Mouse (Mus musculus) midbrain, embryonic 14.5 days (tissue): ENCODE data around the gene Gypa. TPM values are rescaled to one million over a fixed set of nuclear protein-coding genes. Genes with fewer than 3 reads are reported as not detected.

Experiments
- ATAC-seq: fragments of 200-750 bp; cut with Nextera tagmentation; 2 replicates; pipeline ENCODE4 v1.8.0; 2017; ENCODE audit warnings: moderate number of reproducible peaks, moderate library complexity; ENCODE audit not compliant: low FRiP score, low TSS enrichment
- DNase-seq: peaks from one replicate; pipeline ENCODE4 v3.0.0-alpha.2; 2015
- H3K27ac ChIP-seq: fragments of 300-500 bp; sonication (generic); replicated peaks from 2 replicates; pipeline ENCODE4 v1.5.1; 2014; ENCODE audit warnings: mild to moderate bottlenecking, low read depth, low read length, moderate library complexity
- H3K27me3 ChIP-seq: fragments of 300-500 bp; sonication (generic); 2 replicates; pipeline ENCODE4 v1.6.1; 2014; ENCODE audit warnings: low read length, control low read depth, mixed read lengths; ENCODE audit not compliant: control insufficient read depth, insufficient read depth
- H3K36me3 ChIP-seq: fragments of 300-500 bp; sonication (generic); 2 replicates; pipeline ENCODE4 v1.6.1; 2014; ENCODE audit warnings: low read length, control low read depth; ENCODE audit not compliant: control insufficient read depth, insufficient read depth
- H3K4me1 ChIP-seq: fragments of 300-500 bp; sonication (generic); 2 replicates; pipeline ENCODE4 v1.6.1; 2014; ENCODE audit warnings: mild to moderate bottlenecking, antibody characterized with exemption, low read length, control low read depth; ENCODE audit not compliant: control insufficient read depth, insufficient read depth
- H3K4me2 ChIP-seq: fragments of 300-500 bp; sonication (generic); 2 replicates; pipeline ENCODE4 v1.6.1; 2014; ENCODE audit warnings: mild to moderate bottlenecking, low read length, moderate library complexity
- H3K4me3 ChIP-seq: fragments of 300-500 bp; sonication (generic); replicated peaks from 2 replicates; pipeline ENCODE4 v1.5.1; 2014; ENCODE audit warnings: low read depth, low read length
- H3K9ac ChIP-seq: fragments of 300-500 bp; sonication (generic); replicated peaks from 2 replicates; pipeline ENCODE4 v1.6.1; 2014; ENCODE audit warnings: mild to moderate bottlenecking, low read length, moderate library complexity
- H3K9me3 ChIP-seq: fragments of 300-500 bp; sonication (generic); 2 replicates; pipeline ENCODE4 v1.6.1; 2016; ENCODE audit warnings: low read length, control low read depth, mixed read lengths; ENCODE audit not compliant: control insufficient read depth
- WGBS: fragments of 180-500 bp; shearing (Covaris S2); extraction: QIAGEN DNeasy Blood & Tissue Kit; methylation state at CpG from one replicate; pipeline ENCODE4 v1.1.7; 2014; 5-methylcytosine and 5-hydroxymethylcytosine counted together
- polyA plus RNA-seq: library from polyadenylated mRNA; unstranded; fragments of >200 nt; fragmentation: Nextera tagmentation; extraction: Ambion mirVana; gene quantifications from 2 replicates; pipeline ENCODE4 v1.2.1, GENCODE M21; 2014

The Gypa gene
- polyA plus RNA-seq, 1 experiment from 2014 or later: 2.7 TPM

DNA sequence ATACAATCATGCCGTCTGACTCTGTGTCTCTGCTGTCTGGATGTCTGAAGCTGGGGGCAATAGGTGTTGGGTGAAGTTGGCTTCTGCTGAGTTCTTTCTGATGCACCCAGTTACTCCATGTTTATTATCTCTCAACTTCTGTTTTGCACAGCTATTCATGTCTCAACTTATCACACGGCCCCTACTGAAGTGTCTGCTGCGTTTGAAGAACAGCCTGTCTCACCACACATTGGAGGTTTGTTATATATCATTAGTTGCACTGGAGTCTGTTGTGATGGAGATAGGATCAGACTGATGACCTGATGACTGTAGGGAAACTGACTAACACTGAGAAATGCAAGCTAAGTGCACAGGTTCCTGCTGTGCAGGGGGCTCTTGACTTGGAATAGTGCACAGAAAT, 7.2 kb downstream of the Gypa start:
- Histone ChIP-seq H3K9me3 (no peaks in the 10 kb centered on the region), H3K27ac (no peak overlapping the region), H3K9ac (no peak overlapping the region), H3K4me2 (no peak overlapping the region), H3K4me3 (no peak overlapping the region), H3K27me3 (no peaks in the 10 kb centered on the region), H3K4me1 (no peaks in the 10 kb centered on the region), H3K36me3 (no peaks in the 10 kb centered on the region)
- 94% methylated on average over 3 of the region's 3 CpGs for WGBS
- no peak for DNase-seq
- no peak for ATAC-seq

GRCm38 (mm10) chr8:80501283-80501682, 7.7 kb downstream of the Gypa start:
- H3K4me2 ChIP-seq: no peak overlapping the region
- no peak overlapping the region for H3K9ac ChIP-seq
- no peaks in the 10 kb centered on the region for H3K9me3 ChIP-seq
- no peak overlapping the region for H3K4me3 ChIP-seq
- ATAC-seq (no peak), DNase-seq (no peak)
- no peaks in the 10 kb centered on the region for H3K36me3 ChIP-seq
- H3K27me3 ChIP-seq: no peaks in the 10 kb centered on the region
- H3K27ac ChIP-seq: no peak overlapping the region
- H3K4me1 ChIP-seq: no peaks in the 10 kb centered on the region
- WGBS: 82% methylated on average over 6 of the region's 6 CpGs

- no peak overlapping the region for H3K4me2 ChIP-seq
- H3K9ac ChIP-seq: no peak overlapping the region
- no peak overlapping the region for H3K4me3 ChIP-seq
- no peak for DNase-seq
- H3K9me3 ChIP-seq: no peaks in the 10 kb centered on the region
- H3K27ac ChIP-seq: no peak overlapping the region
- no peaks in the 10 kb centered on the region for H3K27me3 ChIP-seq
- ATAC-seq: no peak
- H3K4me1 ChIP-seq: no peaks in the 10 kb centered on the region
- no peaks in the 10 kb centered on the region for H3K36me3 ChIP-seq
- 88% methylated on average over 5 of the region's 5 CpGs for WGBS
Measured at GRCm38 (mm10) chr8:80526382-80527355, 33.1 kb downstream of the Gypa start.

DNA sequence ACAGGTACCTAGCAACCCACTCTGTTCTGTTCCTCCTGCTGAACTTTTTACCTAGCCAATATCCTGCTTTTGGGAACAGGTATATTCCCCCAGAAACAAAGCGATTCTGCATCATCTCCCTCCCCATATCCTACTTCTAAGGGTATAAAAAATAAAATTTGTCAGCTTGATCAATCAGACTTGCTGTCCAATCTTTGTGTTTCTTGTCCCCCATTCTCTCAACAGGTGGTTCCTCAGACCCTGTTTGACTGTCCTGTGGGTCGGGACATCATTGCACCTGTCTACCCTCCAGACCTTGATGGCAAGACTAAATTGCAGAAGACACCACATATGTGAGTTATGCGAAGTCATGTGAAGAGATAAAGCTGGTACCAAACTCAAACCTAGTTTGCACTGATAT, 48.3 kb downstream of the Gypa start:
- Histone ChIP-seq H3K9ac (no peak overlapping the region), H3K4me1 (no peaks in the 10 kb centered on the region), H3K27me3 (no peaks in the 10 kb centered on the region), H3K4me3 (no peak overlapping the region), H3K4me2 (no peak overlapping the region), H3K27ac (no peak overlapping the region), H3K9me3 (peaks cover 13% of the 10 kb centered on the region; the same call in 1 of the 2 replicates), H3K36me3 (no peaks in the 10 kb centered on the region)
- ATAC-seq (no peak), DNase-seq (peak; percentile 67)
- 90% methylated on average over 3 of the region's 3 CpGs for WGBS

- Histone ChIP-seq H3K9me3 (no peaks in the 10 kb centered on the region), H3K4me1 (no peaks in the 10 kb centered on the region), H3K36me3 (no peaks in the 10 kb centered on the region), H3K27ac (no peak overlapping the region), H3K4me2 (no peak overlapping the region), H3K9ac (no peak overlapping the region), H3K4me3 (no peak overlapping the region), H3K27me3 (no peaks in the 10 kb centered on the region)
- ATAC-seq (no peak), DNase-seq (no peak)
Measured at GRCm38 (mm10) chr8:80550436-80550835, 56.9 kb downstream of the Gypa start.

DNA sequence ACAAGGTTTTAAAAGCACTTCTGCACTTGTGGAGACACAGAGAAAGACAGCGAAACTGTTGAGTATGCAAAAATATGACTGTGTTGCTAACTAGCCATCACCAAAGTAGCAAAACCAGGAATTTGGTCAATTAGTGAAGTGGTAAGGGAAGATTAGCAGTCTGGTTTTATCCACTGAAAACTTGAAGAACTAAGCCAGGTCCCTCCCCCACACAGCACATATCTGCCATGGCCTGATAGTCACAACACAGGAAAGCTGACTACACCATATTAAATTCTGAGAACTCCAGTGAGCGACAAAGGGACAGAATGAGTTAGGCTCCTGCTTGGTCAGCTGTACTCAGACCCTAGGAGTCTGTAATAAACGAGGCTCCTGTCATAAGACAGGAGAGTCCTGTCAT, 57.7 kb downstream of the Gypa start:
- Histone ChIP-seq H3K27me3 (no peaks in the 10 kb centered on the region), H3K27ac (no peak overlapping the region), H3K36me3 (no peaks in the 10 kb centered on the region), H3K9ac (no peak overlapping the region), H3K9me3 (no peaks in the 10 kb centered on the region), H3K4me1 (no peaks in the 10 kb centered on the region), H3K4me2 (no peak overlapping the region), H3K4me3 (no peak overlapping the region)
- no peak for ATAC-seq
- DNase-seq: no peak
- 56% methylated on average over 3 of the region's 3 CpGs for WGBS

- no peak overlapping the region for H3K27ac ChIP-seq
- no peak for ATAC-seq
- no peaks in the 10 kb centered on the region for H3K9me3 ChIP-seq
- H3K4me2 ChIP-seq: no peak overlapping the region
- H3K9ac ChIP-seq: no peak overlapping the region
- 92% methylated on average over 2 of the region's 2 CpGs for WGBS
- no peaks in the 10 kb centered on the region for H3K4me1 ChIP-seq
- no peaks in the 10 kb centered on the region for H3K27me3 ChIP-seq
- H3K36me3 ChIP-seq: no peaks in the 10 kb centered on the region
- H3K4me3 ChIP-seq: no peak overlapping the region
- DNase-seq: no peak
Measured at GRCm38 (mm10) chr8:80554991-80555390, 61.4 kb downstream of the Gypa start.
